Mouse (Mus musculus): ENCODE results near the gene Tent4b.

Gene Tent4b

GRCm38 (mm10) chr8:88306511-88306910 lies 107.5 kb downstream of the Tent4b start:
- DNase-seq, result no peak

DNA sequence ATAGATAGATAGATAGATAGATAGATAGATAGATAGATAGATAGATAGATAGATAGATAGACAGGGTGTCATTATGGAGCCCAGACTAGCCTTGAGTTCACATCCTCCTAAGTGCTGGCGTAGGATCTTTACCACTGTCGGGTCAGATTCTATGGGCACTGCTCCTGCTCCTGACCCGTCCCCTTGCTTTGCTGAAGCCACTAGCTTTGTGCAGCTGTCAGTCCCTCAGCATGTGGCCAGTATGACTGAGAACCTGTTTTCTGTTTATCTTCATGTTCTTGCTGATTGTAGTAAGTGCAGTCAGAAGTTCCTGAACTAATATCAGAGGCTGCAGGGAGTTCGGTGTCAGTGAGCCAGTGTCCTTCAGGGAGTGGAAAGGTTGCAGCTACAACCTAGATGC lies 108.7 kb downstream of the Tent4b start:
- no peak for DNase-seq
